Mouse (Mus musculus) midbrain, embryonic 15.5 days (tissue): Measurements from ENCODE around the gene Flvcr2. TPM values are rescaled to one million over a fixed set of nuclear protein-coding genes. Genes with fewer than 3 reads are reported as not detected.

Experiments
- ATAC-seq: fragments of 200-750 bp; cut with Nextera tagmentation; replicated peaks from 2 replicates; pipeline ENCODE4 v1.8.0; 2017; ENCODE audit warnings: moderate TSS enrichment
- H3K27ac ChIP-seq: fragments of 300-500 bp; sonication (generic); 2 replicates; pipeline ENCODE4 v1.5.1; 2015; ENCODE audit warnings: mild to moderate bottlenecking, inconsistent platforms
- H3K27me3 ChIP-seq: fragments of 300-500 bp; sonication (generic); replicated peaks from 2 replicates; pipeline ENCODE4 v1.6.1; 2015; ENCODE audit warnings: inconsistent platforms
- H3K36me3 ChIP-seq: fragments of 300-500 bp; sonication (generic); replicated peaks from 2 replicates; pipeline ENCODE4 v1.6.1; 2015; ENCODE audit warnings: inconsistent platforms
- H3K4me1 ChIP-seq: fragments of 300-500 bp; sonication (generic); 2 replicates; pipeline ENCODE4 v1.6.1; 2015; ENCODE audit warnings: inconsistent platforms
- H3K4me2 ChIP-seq: fragments of 300-500 bp; sonication (generic); 2 replicates; pipeline ENCODE4 v1.6.1; 2015; ENCODE audit warnings: inconsistent platforms, mild to moderate bottlenecking, moderate library complexity
- H3K4me3 ChIP-seq: fragments of 300-500 bp; sonication (generic); 2 replicates; pipeline ENCODE4 v1.5.1; 2015; ENCODE audit warnings: mild to moderate bottlenecking, inconsistent platforms
- H3K9ac ChIP-seq: fragments of 300-500 bp; sonication (generic); 2 replicates; pipeline ENCODE4 v1.6.1; 2015; ENCODE audit warnings: mild to moderate bottlenecking, inconsistent platforms
- H3K9me3 ChIP-seq: fragments of 300-500 bp; sonication (generic); 2 replicates; pipeline ENCODE4 v1.6.1; 2016; ENCODE audit warnings: inconsistent platforms
- WGBS: fragments of 180-500 bp; shearing (Covaris S2); methylation state at CpG from one replicate; pipeline ENCODE4 v1.1.7; 2015; ENCODE audit warnings: mixed read lengths; 5-methylcytosine and 5-hydroxymethylcytosine counted together
- polyA plus RNA-seq: library from polyadenylated mRNA; unstranded; fragments of >200 nt; fragmentation: Nextera tagmentation; extraction: Ambion mirVana; gene quantifications from 2 replicates; pipeline ENCODE4 v1.2.1, GENCODE M21; 2015

The Flvcr2 gene
- polyA plus RNA-seq, 1 experiment from 2014 or later: 5.7 TPM

DNA sequence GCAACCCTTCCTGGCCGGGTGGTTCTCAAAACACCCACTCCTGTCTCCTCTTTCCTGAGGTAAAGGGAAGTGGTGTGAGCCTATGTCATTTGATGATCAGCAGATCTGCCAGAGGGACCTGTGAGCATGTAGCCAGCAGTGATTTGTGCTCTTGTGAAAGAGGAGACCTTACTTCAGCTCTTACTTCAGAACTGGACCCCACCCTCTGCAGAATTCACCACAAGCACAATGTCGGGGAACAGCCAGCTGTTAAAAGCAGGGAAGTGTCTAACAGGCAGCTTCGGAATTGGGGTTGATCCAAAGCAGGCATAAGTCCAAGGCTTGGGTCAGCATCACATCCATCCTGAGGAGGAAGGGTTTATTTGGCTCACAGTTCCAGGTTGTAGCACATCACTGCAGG is 25.0 kb downstream of the Flvcr2 start:
- H3K4me1 ChIP-seq: no peaks in the 10 kb centered on the region
- no peak overlapping the region for H3K27ac ChIP-seq
- 80% methylated on average over 3 of the region's 3 CpGs for WGBS
- H3K9ac ChIP-seq: no peak overlapping the region
- no peaks in the 10 kb centered on the region for H3K27me3 ChIP-seq
- ATAC-seq: no peak
- H3K36me3 ChIP-seq: no peaks in the 10 kb centered on the region
- no peak overlapping the region for H3K4me2 ChIP-seq
- no peak overlapping the region for H3K4me3 ChIP-seq
- no peaks in the 10 kb centered on the region for H3K9me3 ChIP-seq

DNA sequence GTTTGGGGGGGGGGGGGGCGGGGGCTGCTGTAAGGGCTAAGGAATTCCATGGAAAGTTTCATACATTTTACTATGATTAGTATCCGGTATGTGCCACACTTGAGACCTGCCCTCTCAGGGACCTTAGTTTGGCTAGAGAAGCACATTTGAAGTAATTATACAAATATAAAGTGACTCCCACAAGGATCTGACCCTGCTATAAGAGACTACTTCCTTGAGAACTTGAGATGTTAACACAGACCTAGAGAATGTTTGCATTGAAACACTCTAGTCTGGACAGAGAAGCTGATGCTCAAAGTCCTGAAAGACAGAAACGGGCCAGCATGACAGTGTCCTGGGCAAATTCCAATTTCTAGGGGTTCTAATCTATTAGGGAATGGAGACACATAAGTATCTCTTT is 32.6 kb downstream of the Flvcr2 start:
- Histone ChIP-seq H3K4me2 (no peak overlapping the region), H3K4me1 (no peaks in the 10 kb centered on the region), H3K27ac (no peak overlapping the region), H3K9me3 (no peaks in the 10 kb centered on the region), H3K27me3 (no peaks in the 10 kb centered on the region), H3K9ac (no peak overlapping the region), H3K4me3 (no peak overlapping the region), H3K36me3 (no peaks in the 10 kb centered on the region)
- ATAC-seq: no peak
- 89% methylated on average over 3 of the region's 3 CpGs for WGBS

DNA sequence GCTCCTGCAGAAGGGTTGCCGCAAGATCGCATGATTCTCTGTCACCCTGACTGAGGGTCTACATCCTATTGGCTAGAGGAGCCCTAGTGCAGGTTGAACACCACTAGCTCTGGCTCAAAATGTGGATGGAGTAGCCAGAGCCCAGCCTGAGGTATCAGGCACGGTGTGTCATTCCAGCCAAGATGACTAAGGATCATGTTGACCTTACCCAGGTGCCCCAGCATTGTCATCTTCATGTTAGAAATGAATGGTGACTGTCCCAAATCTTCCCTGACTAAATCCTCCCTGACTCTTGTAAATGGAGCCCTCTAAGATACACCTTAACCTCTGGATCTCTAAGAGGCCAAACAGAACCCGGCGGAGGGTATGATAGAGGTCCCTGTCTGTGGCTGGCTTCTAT is 33.4 kb downstream of the Flvcr2 start:
- Histone ChIP-seq H3K27me3 (no peaks in the 10 kb centered on the region), H3K36me3 (no peaks in the 10 kb centered on the region), H3K9me3 (no peaks in the 10 kb centered on the region), H3K4me1 (no peaks in the 10 kb centered on the region), H3K27ac (no peak overlapping the region), H3K4me2 (no peak overlapping the region), H3K4me3 (no peak overlapping the region), H3K9ac (no peak overlapping the region)
- no peak for ATAC-seq
- 98% methylated on average over 5 of the region's 5 CpGs for WGBS

DNA sequence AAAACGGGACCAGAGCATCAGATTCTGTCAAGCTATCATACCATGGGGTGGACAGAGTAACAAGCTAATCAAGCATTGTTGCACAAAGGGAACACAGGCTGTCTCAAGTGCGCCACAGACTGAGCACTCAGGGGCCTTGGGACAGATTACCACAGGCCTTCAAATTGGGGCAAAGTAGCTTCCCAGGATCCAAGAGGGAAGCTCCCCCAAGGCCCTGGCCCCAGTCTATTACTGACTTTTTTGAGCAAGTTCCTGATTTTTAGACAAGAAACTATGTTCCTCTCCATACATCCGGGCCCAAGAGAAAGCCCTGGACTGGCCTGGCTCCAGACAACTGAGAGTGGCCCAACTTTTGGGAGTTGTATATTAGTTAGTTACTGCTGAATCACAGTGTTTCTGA is 35.3 kb downstream of the Flvcr2 start:
- no peak overlapping the region for H3K4me3 ChIP-seq
- no peaks in the 10 kb centered on the region for H3K4me1 ChIP-seq
- no peak for ATAC-seq
- no peaks in the 10 kb centered on the region for H3K36me3 ChIP-seq
- no peaks in the 10 kb centered on the region for H3K27me3 ChIP-seq
- no peaks in the 10 kb centered on the region for H3K9me3 ChIP-seq
- H3K4me2 ChIP-seq: no peak overlapping the region
- H3K27ac ChIP-seq: no peak overlapping the region
- WGBS: 85% methylated on average over 3 of the region's 3 CpGs
- no peak overlapping the region for H3K9ac ChIP-seq

DNA sequence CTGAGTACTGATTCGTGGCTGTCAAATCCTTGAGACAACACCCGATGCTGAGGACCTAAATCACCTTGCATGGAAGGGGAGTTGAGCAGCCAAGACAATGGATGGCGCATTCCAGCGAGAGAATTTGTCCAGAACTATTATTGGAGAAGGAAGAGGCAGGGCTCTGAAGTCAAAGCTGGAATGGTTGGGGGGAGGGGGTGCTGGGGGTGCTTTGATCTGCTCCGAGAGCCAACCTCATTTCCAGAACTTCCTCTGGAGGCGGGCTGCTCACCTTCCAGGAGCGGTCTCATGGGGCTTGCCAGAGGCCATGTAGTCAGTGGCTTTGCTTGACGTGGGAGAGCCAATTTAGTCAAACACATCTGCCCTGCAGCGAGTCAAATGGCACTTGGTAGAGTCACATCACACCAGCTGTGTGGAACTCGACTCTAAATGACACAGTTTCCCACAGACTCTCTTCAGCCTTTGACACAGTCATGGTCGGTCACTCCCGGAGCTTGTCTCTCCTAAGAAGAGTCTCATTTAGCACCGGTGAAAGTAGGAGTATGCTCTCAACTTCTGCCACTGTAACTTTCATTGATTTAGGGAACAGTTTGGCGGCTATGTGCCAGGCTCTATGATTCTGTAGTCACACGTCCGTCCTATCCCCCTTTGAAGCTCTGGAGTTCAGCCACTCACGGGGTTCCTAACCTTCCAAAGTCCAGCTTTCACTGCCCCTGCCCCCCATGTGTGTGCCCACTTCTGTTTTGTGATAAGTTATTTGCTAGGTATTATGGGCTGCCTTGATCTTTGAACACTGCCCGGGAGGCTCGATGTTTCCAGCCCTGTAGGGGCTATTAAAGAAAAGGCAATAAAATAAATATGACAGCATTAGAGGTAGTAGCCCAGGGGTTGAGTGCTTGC is 38.8 kb downstream of the Flvcr2 start:
- Histone ChIP-seq H3K27ac (no peak overlapping the region), H3K27me3 (no peaks in the 10 kb centered on the region), H3K9ac (no peak overlapping the region), H3K36me3 (no peaks in the 10 kb centered on the region), H3K4me1 (no peaks in the 10 kb centered on the region), H3K4me2 (no peak overlapping the region), H3K9me3 (no peaks in the 10 kb centered on the region), H3K4me3 (no peak overlapping the region)
- WGBS: 75% methylated on average over 19 of the region's 19 CpGs
- ATAC-seq: no peak

DNA sequence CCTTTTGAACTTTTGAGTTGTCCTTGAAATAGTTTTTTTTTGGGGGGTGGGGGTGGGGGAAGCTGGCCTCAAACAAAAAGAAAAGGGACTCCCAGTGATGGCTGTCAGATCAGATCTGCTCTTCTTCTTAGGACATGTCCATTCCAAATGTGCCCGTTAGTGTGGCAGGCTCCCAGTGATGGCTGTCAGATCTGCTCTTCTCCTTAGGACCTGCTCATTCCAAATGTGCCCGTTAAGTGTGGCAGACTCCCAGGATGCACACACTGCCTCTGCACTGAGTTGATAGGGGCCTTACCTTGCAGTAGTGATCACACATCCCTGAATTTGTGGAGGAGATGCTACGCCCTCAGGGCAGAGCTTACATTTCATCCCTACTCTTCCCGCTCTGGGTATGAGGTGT is 45.8 kb downstream of the Flvcr2 start:
- ATAC-seq: no peak
- Histone ChIP-seq H3K36me3 (no peaks in the 10 kb centered on the region), H3K4me1 (no peaks in the 10 kb centered on the region), H3K27me3 (no peaks in the 10 kb centered on the region), H3K27ac (no peak overlapping the region), H3K9me3 (no peaks in the 10 kb centered on the region), H3K9ac (no peak overlapping the region), H3K4me3 (no peak overlapping the region), H3K4me2 (no peak overlapping the region)
- 71% methylated on average over 4 of the region's 4 CpGs for WGBS

DNA sequence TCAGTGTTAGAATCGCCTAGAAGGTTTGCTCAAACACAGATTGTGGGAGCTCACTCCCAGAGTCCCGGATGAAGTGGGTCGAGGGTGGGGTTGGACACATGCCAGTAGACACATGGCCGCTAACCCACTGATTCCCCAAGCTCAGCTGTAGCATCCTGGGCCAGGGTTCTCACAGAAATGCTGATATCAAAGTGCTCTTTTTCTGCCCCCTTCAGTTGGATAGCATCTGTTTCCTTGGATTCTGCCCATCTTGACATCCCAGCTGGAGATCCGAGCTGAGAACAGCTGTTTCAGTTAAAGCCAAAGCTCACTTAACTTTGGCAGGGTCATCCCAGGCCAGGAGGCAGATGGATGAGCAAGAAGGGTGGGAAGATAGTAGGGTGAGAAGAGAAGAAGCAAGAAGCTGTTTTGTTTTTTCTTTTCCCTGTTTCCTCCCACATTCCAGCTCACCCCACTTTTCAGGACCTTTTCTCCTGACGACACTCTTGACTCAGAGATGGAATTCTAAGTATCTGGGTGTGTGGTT is 46.5 kb downstream of the Flvcr2 start:
- Histone ChIP-seq H3K27me3 (no peaks in the 10 kb centered on the region), H3K9ac (no peak overlapping the region), H3K9me3 (no peaks in the 10 kb centered on the region), H3K4me3 (no peak overlapping the region), H3K4me2 (no peak overlapping the region), H3K27ac (no peak overlapping the region), H3K4me1 (no peaks in the 10 kb centered on the region), H3K36me3 (no peaks in the 10 kb centered on the region)
- no peak for ATAC-seq
- WGBS: 73% methylated on average over 6 of the region's 6 CpGs

DNA sequence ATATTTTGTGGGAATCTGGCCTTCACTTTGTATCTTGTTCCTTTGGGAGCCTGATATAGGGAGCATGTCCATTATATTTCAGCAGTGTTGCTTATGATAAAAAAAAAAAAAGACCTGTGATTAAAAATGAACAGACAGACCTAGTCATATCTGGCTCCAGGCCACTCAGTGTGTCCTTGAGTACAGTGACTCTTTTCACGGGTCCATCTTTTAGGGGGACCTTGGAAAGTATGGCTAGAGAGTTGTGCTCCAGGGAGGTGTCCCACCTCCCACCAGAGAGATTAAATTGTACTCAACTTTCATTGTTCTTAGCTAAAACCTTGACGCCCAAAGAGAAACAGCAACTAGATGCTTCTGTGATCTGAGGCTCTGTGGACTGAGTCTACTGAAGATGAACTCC is 47.8 kb downstream of the Flvcr2 start:
- no peak for ATAC-seq
- no peak overlapping the region for H3K4me2 ChIP-seq
- no peak overlapping the region for H3K9ac ChIP-seq
- H3K27me3 ChIP-seq: no peaks in the 10 kb centered on the region
- no peak overlapping the region for H3K27ac ChIP-seq
- H3K9me3 ChIP-seq: no peaks in the 10 kb centered on the region
- no peaks in the 10 kb centered on the region for H3K36me3 ChIP-seq
- H3K4me3 ChIP-seq: no peak overlapping the region
- no peaks in the 10 kb centered on the region for H3K4me1 ChIP-seq
- WGBS: 76% methylated on average over 2 of the region's 2 CpGs

DNA sequence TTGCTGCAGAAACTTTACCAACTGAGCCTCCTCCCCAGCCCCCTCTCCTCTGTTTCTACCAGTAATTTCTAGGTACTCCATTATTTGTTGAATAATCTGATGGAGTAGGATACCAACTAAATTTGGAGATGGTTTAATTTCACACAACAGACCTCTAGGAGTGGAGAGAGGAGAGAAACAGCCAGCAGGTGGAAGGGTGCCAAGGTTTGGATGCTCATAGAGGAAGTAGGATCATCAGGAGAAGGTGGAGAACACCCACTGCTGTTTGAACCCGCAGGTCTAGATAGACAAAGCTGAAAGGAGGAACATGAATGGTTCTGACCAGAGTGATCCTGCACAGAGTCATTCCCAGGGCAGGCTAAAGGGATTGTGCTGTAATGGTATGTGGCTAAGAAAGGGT is 49.2 kb downstream of the Flvcr2 start:
- H3K36me3 ChIP-seq: no peaks in the 10 kb centered on the region
- WGBS: 85% methylated on average over 1 of the region's 1 CpGs

DNA sequence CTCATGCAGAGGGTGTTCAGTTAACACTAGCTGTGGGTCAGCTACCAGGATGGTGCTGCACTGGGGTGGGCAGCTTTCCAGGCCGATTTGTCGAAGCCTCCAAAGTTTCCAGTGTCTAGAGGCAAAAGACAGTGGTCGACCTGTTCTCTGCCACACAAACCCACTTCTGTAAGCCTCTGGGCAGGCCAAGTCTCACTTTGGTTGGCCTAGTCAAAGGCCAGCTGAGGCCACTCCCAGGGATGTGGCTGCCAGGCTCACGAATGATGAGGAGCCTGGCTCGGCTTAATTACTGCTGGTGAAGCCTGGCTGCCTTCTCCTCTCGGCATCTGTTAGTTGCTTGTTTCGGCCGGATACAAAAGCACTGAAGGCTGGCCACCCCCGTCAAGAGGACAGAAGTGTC is 53.7 kb downstream of the Flvcr2 start:
- Histone ChIP-seq H3K27ac (no peak overlapping the region), H3K9ac (no peak overlapping the region), H3K4me1 (no peaks in the 10 kb centered on the region), H3K27me3 (no peaks in the 10 kb centered on the region), H3K4me3 (no peak overlapping the region), H3K9me3 (no peaks in the 10 kb centered on the region), H3K36me3 (no peaks in the 10 kb centered on the region), H3K4me2 (no peak overlapping the region)
- 70% methylated on average over 9 of the region's 9 CpGs for WGBS
- no peak for ATAC-seq

More for the DNA sequence above, 49.2 kb downstream of the Flvcr2 start:
- H3K9ac ChIP-seq: no peak overlapping the region
- no peaks in the 10 kb centered on the region for H3K27me3 ChIP-seq
- no peak overlapping the region for H3K4me2 ChIP-seq
- no peaks in the 10 kb centered on the region for H3K4me1 ChIP-seq
- H3K4me3 ChIP-seq: no peak overlapping the region
- no peaks in the 10 kb centered on the region for H3K9me3 ChIP-seq
- ATAC-seq: no peak
- no peak overlapping the region for H3K27ac ChIP-seq

DNA sequence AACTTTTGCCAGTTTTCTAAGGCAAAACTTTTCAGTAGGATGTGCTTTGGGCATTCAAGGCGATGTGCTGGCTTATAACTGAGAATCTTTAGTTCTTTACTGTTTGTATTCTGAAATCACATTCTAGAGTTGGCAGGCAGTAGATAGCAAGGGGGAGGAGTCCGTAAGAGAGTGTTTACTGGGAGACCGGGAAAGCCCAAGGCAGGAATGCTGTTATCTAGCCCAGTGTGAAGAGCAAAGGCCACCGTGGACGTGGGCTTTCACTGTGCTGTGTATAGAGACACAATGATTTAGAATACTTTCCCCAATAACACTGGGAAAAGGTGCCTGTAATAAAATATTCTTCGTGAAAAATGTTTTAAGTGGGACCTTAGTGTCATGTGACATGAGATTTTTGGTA is 63.4 kb downstream of the Flvcr2 start:
- Histone ChIP-seq H3K36me3 (peaks cover 8% of the 10 kb centered on the region; the same call in 1 of the 2 replicates), H3K4me2 (no peak overlapping the region), H3K4me1 (no peaks in the 10 kb centered on the region), H3K4me3 (no peak overlapping the region), H3K27me3 (no peaks in the 10 kb centered on the region), H3K9ac (no peak overlapping the region), H3K27ac (no peak overlapping the region), H3K9me3 (no peaks in the 10 kb centered on the region)
- WGBS: 75% methylated on average over 6 of the region's 6 CpGs
- ATAC-seq: no peak

DNA sequence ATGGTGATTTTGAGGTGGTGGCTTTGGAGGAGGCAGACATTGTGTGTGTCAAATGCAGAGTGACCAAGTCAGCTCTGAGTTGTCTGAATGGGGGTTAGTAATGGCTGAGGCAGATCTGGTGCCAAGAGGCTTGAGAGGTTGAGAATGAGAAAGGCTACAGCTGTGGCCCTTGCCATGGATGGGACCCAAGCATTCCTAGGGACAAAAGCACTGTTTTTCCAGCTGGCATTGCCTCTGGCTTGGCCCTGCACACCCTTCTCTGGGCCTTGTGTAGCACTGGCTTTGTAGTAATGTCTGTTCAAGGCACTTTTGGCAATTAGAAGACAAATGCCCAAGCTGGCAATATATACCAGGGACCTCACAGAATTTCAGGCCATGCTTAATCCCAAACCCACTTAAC is 64.6 kb downstream of the Flvcr2 start:
- H3K27me3 ChIP-seq: no peaks in the 10 kb centered on the region
- peaks cover 13% of the 10 kb centered on the region for H3K36me3 ChIP-seq
- no peak overlapping the region for H3K9ac ChIP-seq
- no peak overlapping the region for H3K27ac ChIP-seq
- no peak overlapping the region for H3K4me3 ChIP-seq
- no peak for ATAC-seq
- H3K9me3 ChIP-seq: no peaks in the 10 kb centered on the region
- H3K4me2 ChIP-seq: no peak overlapping the region
- no peaks in the 10 kb centered on the region for H3K4me1 ChIP-seq

DNA sequence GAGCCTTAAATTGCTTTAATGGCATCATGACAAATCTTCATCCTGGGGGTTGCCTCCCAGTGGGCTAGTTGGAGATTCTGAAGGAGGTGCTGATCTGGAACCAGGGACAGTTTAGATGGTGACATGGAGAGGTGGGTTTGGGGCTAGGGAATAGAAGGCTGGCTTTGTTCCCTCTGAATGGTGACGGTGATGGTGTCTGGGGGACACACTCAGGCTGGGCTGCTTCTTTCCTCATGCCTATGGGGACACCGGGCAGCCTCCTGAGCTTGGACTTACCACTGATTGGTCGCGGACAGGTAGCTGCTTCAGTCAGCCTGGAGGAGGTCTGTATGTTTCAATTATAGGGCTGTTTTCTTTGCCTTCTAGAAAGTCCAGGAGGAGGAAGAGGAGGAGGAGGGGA is 65.3 kb downstream of the Flvcr2 start:
- H3K27ac ChIP-seq: no peak overlapping the region
- no peaks in the 10 kb centered on the region for H3K9me3 ChIP-seq
- no peak for ATAC-seq
- H3K36me3 ChIP-seq: peaks cover 18% of the 10 kb centered on the region
- H3K27me3 ChIP-seq: no peaks in the 10 kb centered on the region
- WGBS: 93% methylated on average over 4 of the region's 4 CpGs
- no peak overlapping the region for H3K9ac ChIP-seq
- H3K4me3 ChIP-seq: no peak overlapping the region
- H3K4me1 ChIP-seq: no peaks in the 10 kb centered on the region
- H3K4me2 ChIP-seq: no peak overlapping the region
